Comparison of ENCODE assay signal across 18 mouse cellular contexts in genomic region chr9:58789476-58789875, GRCm38 (mm10). TPM values are rescaled to one million over a fixed set of nuclear protein-coding genes. Genes with fewer than 3 reads are reported as not detected.
"Had no signal": no experiment of that assay in that cellular context is flagged by ENCODE, and none has a peak within 500 bp of the region (broad histone marks: within the 10 kb centered on the region; RNA-seq: fewer than 3 reads in every experiment).

No protein-coding gene starts in this region.

- H3K27me3 ChIP-seq: neural tube, embryonic 13.5 days; neural tube, embryonic 15.5 days; stomach, embryonic 15.5 days had no signal

- H3K4me1 ChIP-seq: neural tube, embryonic 13.5 days; neural tube, embryonic 15.5 days; stomach, embryonic 15.5 days had no signal

- H3K4me3 ChIP-seq: neural tube, embryonic 13.5 days; neural tube, embryonic 15.5 days; stomach, embryonic 15.5 days had no signal

- DNase-seq: retina, postnatal 1 day; right cerebral cortex, adult 18-20 months; right cerebral cortex, postnatal 14 days; right cerebral cortex, postnatal 25 days; right cerebral cortex, postnatal 4 days; spleen, adult 18-20 months; thymus, adult 18-20 months; thymus, adult 2 months; thymus, postnatal 14 days; thymus, postnatal 25 days; thymus, postnatal 36 days; thymus, postnatal 4 days had no signal

- H3K27ac ChIP-seq: neural tube, embryonic 13.5 days; neural tube, embryonic 15.5 days; stomach, embryonic 15.5 days; stomach, postnatal 0 days had no signal

RNA-seq across cellular contexts. Expression of gene Hcn4, which starts 33.7 kb away (rescaled TPM):
- total RNA-seq: neutrophil, adult 5-6 weeks had no signal

RNA-seq across cellular contexts. Expression of gene Rec114, which starts 45.7 kb away (rescaled TPM):
- polyA plus RNA-seq: small intestine, adult 2 months; thymus, adult 2 months had no signal
